In genomic region chr4:136598268-136598876, GRCm38 (mm10) we compare ENCODE assay signal across 1 mouse cellular context.
TF ChIP-seq lines count a peak whose summit lies in the region.

No protein-coding gene starts in this region.

TF ChIP-seq in MEL, 35 proteins besides CTCF, POLR2A, EP300 and RAD21:
- TF ChIP-seq MEF2A (IDR thresholded peaks at IDR 0.05; ENCODE audit: extremely low read depth, insufficient replicate concordance, low read depth, low read length, poor library complexity, severe bottlenecking) (no peak), MXI1 (IDR thresholded peaks at IDR 0.05; ENCODE audit: low read depth, low read length) (no peak), CHD2 (IDR thresholded peaks at IDR 0.05; ENCODE audit: low read length) (no peak), MAX (IDR thresholded peaks at IDR 0.05; ENCODE audit: low read length) (no peak), RCOR1 (IDR thresholded peaks at IDR 0.05; ENCODE audit: low read depth, low read length) (no peak), ZKSCAN1 (IDR thresholded peaks at IDR 0.05; ENCODE audit: low read depth, low read length) (no peak), MAZ (IDR thresholded peaks at IDR 0.05; ENCODE audit: low read depth, low read length) (no peak), TAL1 (IDR thresholded peaks at IDR 0.05; ENCODE audit: low read length) (no peak), HCFC1 (IDR thresholded peaks at IDR 0.05; ENCODE audit: low read depth, low read length) (no peak), ETS1 (IDR thresholded peaks at IDR 0.05; ENCODE audit: low read depth, low read length) (no peak), E2F4 (IDR thresholded peaks at IDR 0.05; ENCODE audit: borderline replicate concordance, low read depth, low read length) (no peak), ZC3H11A (IDR thresholded peaks at IDR 0.05; ENCODE audit: low read depth, low read length) (no peak), KAT2A (conservative IDR thresholded peaks at IDR 0.05; ENCODE audit: low read depth, low read length) (no peak), TBP (IDR thresholded peaks at IDR 0.05; ENCODE audit: low read depth, low read length) (no peak), BHLHE40 (IDR thresholded peaks at IDR 0.05; ENCODE audit: borderline replicate concordance, low read depth, low read length) (no peak), SMC3 (IDR thresholded peaks at IDR 0.05; ENCODE audit: low read depth, low read length) (no peak)
